Mouse (Mus musculus) lung, postnatal 0 days (tissue): Measurements from ENCODE around the gene Fat1.

Experiments used
- CTCF ChIP-seq: IDR thresholded peaks from 2 replicates; pipeline ENCODE4 v1.5.1; 2016; ENCODE audit warnings: antibody characterized with exemption, mild to moderate bottlenecking
- EP300 ChIP-seq: IDR thresholded peaks from 2 replicates; pipeline ENCODE4 v1.6.1; 2016; ENCODE audit warnings: antibody characterized with exemption, mild to moderate bottlenecking, control low read depth

DNA sequence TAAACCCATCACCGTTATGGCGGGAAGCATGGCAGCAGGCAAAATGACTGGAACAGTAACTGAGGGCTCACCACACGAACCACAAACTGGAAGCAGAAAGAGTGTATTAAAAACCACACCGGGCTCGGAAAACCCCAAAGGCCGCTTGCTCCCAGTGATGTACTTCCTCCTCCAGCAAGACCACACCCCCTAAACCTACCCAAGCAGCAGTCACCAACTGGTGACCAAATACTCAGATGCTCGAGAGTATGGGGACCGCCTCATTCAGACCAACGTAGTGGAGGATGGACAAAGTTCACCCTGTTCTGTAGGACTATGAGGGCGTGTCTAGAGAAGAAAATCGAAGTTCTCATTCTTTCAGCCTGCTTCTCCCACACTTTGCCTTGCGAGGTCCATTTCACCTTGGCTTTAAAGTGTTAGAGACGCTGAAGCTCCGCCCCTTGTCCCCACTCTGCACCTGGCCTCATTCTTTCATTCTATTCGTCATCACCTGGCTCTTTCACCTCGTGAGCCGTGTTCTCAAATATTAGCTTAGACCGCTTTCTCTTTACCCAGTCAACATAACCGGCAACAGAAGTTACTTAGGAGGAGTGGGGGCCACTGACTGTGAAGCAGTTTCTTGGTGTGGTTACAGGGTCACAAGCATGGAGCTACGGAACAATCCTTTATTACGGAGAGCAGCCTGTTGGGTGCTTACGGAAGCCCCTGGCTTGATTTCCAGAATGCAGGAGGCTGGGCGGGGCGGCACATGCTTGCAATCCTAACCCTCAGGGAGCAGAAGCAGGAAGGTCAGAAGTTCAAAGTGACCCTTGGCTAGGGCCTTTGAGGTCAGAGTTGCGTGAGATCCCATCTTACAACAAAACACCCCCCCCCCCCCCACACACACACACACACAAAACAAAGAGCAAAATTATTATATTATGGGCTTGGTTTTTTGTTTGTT lies 128.0 kb downstream of the Fat1 start:
- no peak for TF ChIP-seq CTCF
- peak; percentile 87 for TF ChIP-seq EP300
